Mouse (Mus musculus) CH12F3 (cell line): Measurements from ENCODE around the gene Ttn.
"Not testable (repeated sequence)": the region's sequence is repeated elsewhere in the genome, so short reads cannot be mapped to it uniquely, and the experiment has no call there.

Experiments
- in situ Hi-C: fragments of 300-500 bp; cut with MboI; formaldehyde crosslinking; loops from 2 replicates; pipeline ENCODE4 v1.14.3; 2020; ENCODE audit warnings: low sequenced_read_pairs

Gene Ttn

GRCm38 (mm10) chr2:76982391-76983145 lies at the start of gene Ttn:
TSS of gene Ttn (minus strand) at chr2:76982547.
- in situ Hi-C loops, result no loop called here

GRCm38 (mm10) chr2:77020649-77021048 lies 38.3 kb upstream of the Ttn start:
- in situ Hi-C loops, result no loop called here

GRCm38 (mm10) chr2:77017735-77018134 lies 35.4 kb upstream of the Ttn start:
- in situ Hi-C loops, result no loop called here

- in situ Hi-C loops, result not testable (repeated sequence)
Measured at GRCm38 (mm10) chr2:77013449-77013848, 31.1 kb upstream of the Ttn start.

- in situ Hi-C loops, result no loop called here
Measured at GRCm38 (mm10) chr2:77011981-77012380, 29.6 kb upstream of the Ttn start.

- in situ Hi-C loops, result no loop called here
Measured at GRCm38 (mm10) chr2:77007015-77007414, 24.7 kb upstream of the Ttn start.

GRCm38 (mm10) chr2:77003148-77003547 lies 20.8 kb upstream of the Ttn start:
- in situ Hi-C loops, result no loop called here

- in situ Hi-C loops, result no loop called here
Measured at GRCm38 (mm10) chr2:76998351-76998750, 16.0 kb upstream of the Ttn start.

GRCm38 (mm10) chr2:76992493-76993201 lies 10.3 kb upstream of the Ttn start:
- in situ Hi-C loops, result no loop called here

- in situ Hi-C loops, result no loop called here
Measured at GRCm38 (mm10) chr2:76987317-76987716, 5.0 kb upstream of the Ttn start.

GRCm38 (mm10) chr2:76984384-76984783 lies 2.0 kb upstream of the Ttn start:
- in situ Hi-C loops, result no loop called here

GRCm38 (mm10) chr2:76983601-76984000 lies 1.3 kb upstream of the Ttn start:
- in situ Hi-C loops, result no loop called here

GRCm38 (mm10) chr2:76981717-76982116 lies 630 bp downstream of the Ttn start:
- in situ Hi-C loops, result no loop called here

- in situ Hi-C loops, result no loop called here
Measured at GRCm38 (mm10) chr2:76980146-76980545, 2.2 kb downstream of the Ttn start.

GRCm38 (mm10) chr2:76977650-76978049 lies 4.7 kb downstream of the Ttn start:
- in situ Hi-C loops, result no loop called here

GRCm38 (mm10) chr2:76972051-76972450 lies 10.3 kb downstream of the Ttn start:
- in situ Hi-C loops, result no loop called here

GRCm38 (mm10) chr2:76971069-76971468 lies 11.3 kb downstream of the Ttn start:
- in situ Hi-C loops, result no loop called here

- in situ Hi-C loops, result no loop called here
Measured at GRCm38 (mm10) chr2:76970669-76971068, 11.7 kb downstream of the Ttn start.

GRCm38 (mm10) chr2:76970204-76970603 lies 12.1 kb downstream of the Ttn start:
- in situ Hi-C loops, result no loop called here

- in situ Hi-C loops, result no loop called here
Measured at GRCm38 (mm10) chr2:76969637-76970036, 12.7 kb downstream of the Ttn start.

GRCm38 (mm10) chr2:76968919-76969318 lies 13.4 kb downstream of the Ttn start:
- in situ Hi-C loops, result no loop called here

- in situ Hi-C loops, result no loop called here
Measured at GRCm38 (mm10) chr2:76966582-76966981, 15.8 kb downstream of the Ttn start.
